Mouse (Mus musculus): ENCODE data around the gene Ifna6.
"Not testable (repeated sequence)": the region's sequence is repeated elsewhere in the genome, so short reads cannot be mapped to it uniquely, and the experiment has no call there.

GRCm38 (mm10) chr4:88827116-88827515, at the start of gene Ifna6:
- TF ChIP-seq CTCF (IDR thresholded peaks at IDR 0.05; ENCODE audit: borderline replicate concordance, insufficient read depth, low read length); POLR2A (IDR thresholded peaks at IDR 0.05; ENCODE audit: low read depth, low read length): not testable (repeated sequence)

All from embryonic fibroblast, embryonic 13.5 days (primary cell).